Mouse (Mus musculus) stomach, postnatal 0 days (tissue): Measurements from ENCODE around the gene Hspb1.

Source experiments
- CTCF ChIP-seq: IDR thresholded peaks from 2 replicates; pipeline ENCODE4 v1.5.1; 2016; ENCODE audit warnings: antibody characterized with exemption, low read depth, mild to moderate bottlenecking, moderate library complexity
- EP300 ChIP-seq: optimal IDR thresholded peaks from 2 replicates; pipeline ENCODE3; 2016; ENCODE audit warnings: antibody characterized with exemption

DNA sequence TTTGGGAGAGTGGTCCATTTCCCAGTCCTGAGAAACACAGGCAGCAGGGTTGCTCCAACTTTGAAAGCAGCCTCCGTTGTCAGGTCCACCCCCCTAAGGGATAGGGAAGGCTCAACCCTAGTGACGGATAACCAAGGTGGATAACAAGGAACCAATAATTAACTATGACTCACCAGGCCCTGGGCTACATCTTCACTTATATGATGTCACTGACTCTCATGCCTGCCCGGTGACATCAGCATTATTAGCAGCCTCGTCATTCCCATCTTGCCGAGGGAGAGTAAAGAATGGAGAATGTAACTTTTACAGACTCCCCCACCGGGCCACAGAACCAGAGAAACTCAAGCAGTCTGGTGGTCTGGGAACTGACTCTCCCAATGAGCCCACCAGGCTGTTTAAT is 3.1 kb upstream of the Hspb1 start:
- TF ChIP-seq CTCF (no peak), EP300 (no peak)
